Mouse (Mus musculus) testis, adult 2 months (tissue): ENCODE measurements at regions not wholly inside any gene's neighbourhood (a gene's known extent, or its start where the extent isn't known, plus 50 kb on each side); places are given as distances from the start of the nearest gene placed in this dataset.

ENCODE experiments used
- CTCF ChIP-seq: fragments of 200-500 bp; IDR thresholded peaks from 2 replicates; pipeline ENCODE4 v1.5.1; 2012; ENCODE audit warnings: low read depth, mild to moderate bottlenecking, inconsistent platforms, low read length, moderate library complexity; ENCODE audit not compliant: control insufficient read depth, insufficient read depth, insufficient replicate concordance
- POLR2A ChIP-seq: fragments of 200-500 bp; IDR thresholded peaks from 2 replicates; pipeline ENCODE4 v1.6.1; 2012; ENCODE audit warnings: low read depth, mild to moderate bottlenecking, inconsistent platforms, low read length, moderate library complexity; ENCODE audit not compliant: control insufficient read depth

GRCm38 (mm10) chr1:40924271-40924670, 118.9 kb downstream of the Tmem182 start:
- TF ChIP-seq POLR2A (no peak), CTCF (no peak)
